Mouse (Mus musculus) megakaryocyte, embryonic 14.5 days (primary cell): ENCODE results near the gene Lag3.

Experiments
- FLI1 ChIP-seq: IDR thresholded peaks from 2 replicates; pipeline ENCODE4 v1.6.1; 2012; ENCODE audit warnings: low read length, inconsistent platforms, mixed read lengths
- GATA1 ChIP-seq: IDR thresholded peaks from 3 replicates; pipeline ENCODE4 v1.6.1; 2012; ENCODE audit warnings: mixed read lengths, low read length, inconsistent platforms, borderline replicate concordance

GRCm38 (mm10) chr6:124861802-124862201 is 49.7 kb downstream of the Lag3 start:
- TF ChIP-seq GATA1 (no peak), FLI1 (no peak)
